ENCODE assay signal across 20 mouse cellular contexts in the genomic region with DNA sequence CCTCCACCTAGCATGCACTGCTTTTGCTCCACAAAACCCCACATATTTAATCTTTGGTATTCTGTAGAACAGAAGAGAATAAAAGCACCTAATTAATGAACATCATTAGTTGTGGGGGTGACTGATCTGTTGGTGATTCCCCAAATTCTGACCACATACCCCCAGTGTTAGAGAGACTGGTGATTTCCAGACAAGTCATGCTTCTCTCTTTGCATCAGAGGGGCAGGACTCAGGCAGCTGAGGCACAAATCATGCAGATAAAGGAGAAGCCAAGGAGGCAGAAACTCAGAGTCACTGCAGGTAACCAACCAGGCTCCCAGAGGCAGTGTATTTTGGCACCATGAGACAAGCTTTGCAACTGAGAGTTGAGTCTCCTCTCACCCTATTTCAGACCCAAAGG.
"Had no signal": no experiment of that assay in that cellular context is flagged by ENCODE, and none has a peak within 500 bp of the region (broad histone marks: within the 10 kb centered on the region; RNA-seq: fewer than 3 reads in every experiment).

No protein-coding gene starts in this region.

- DNase-seq: lung, adult 18-20 months; lung, embryonic 14.5 days; lung, postnatal 10 days; lung, postnatal 4 days; midbrain, embryonic 14.5 days; retina, postnatal 1 day; right cerebral cortex, adult 18-20 months; right cerebral cortex, postnatal 25 days; right cerebral cortex, postnatal 4 days; spleen, adult 18-20 months; thymus, adult 18-20 months; thymus, postnatal 25 days; thymus, postnatal 4 days had no signal

- H3K27ac ChIP-seq: midbrain, embryonic 10.5 days; midbrain, embryonic 12.5 days; neural tube, embryonic 13.5 days; neural tube, embryonic 15.5 days; stomach, embryonic 15.5 days had no signal

- H3K4me2 ChIP-seq: lung, embryonic 14.5 days; midbrain, embryonic 12.5 days; neural tube, embryonic 13.5 days; neural tube, embryonic 15.5 days; stomach, embryonic 15.5 days had no signal

- H3K9ac ChIP-seq: lung, embryonic 14.5 days; midbrain, embryonic 12.5 days; neural tube, embryonic 13.5 days; neural tube, embryonic 15.5 days; stomach, embryonic 15.5 days had no signal

- H3K4me1 ChIP-seq: midbrain, embryonic 10.5 days; midbrain, embryonic 12.5 days; neural tube, embryonic 15.5 days; stomach, embryonic 15.5 days had no signal

- H3K4me3 ChIP-seq: midbrain, embryonic 10.5 days; midbrain, embryonic 12.5 days; myocyte; neural tube, embryonic 13.5 days; neural tube, embryonic 15.5 days; stomach, embryonic 15.5 days had no signal

- H3K36me3 ChIP-seq: midbrain, embryonic 10.5 days; midbrain, embryonic 12.5 days; neural tube, embryonic 13.5 days; neural tube, embryonic 15.5 days; stomach, embryonic 15.5 days had no signal

- ATAC-seq: midbrain, embryonic 16.5 days had no signal

- H3K9me3 ChIP-seq: midbrain, embryonic 10.5 days; midbrain, embryonic 12.5 days; neural tube, embryonic 13.5 days; neural tube, embryonic 15.5 days; stomach, embryonic 15.5 days had no signal

- H3K27me3 ChIP-seq: neural tube, embryonic 15.5 days; stomach, embryonic 15.5 days had no signal
